Mouse (Mus musculus) heart, embryonic 11.5 days (tissue): ENCODE data around the gene Pyroxd1. TPM values are rescaled to one million over a fixed set of nuclear protein-coding genes. Genes with fewer than 3 reads are reported as not detected.

Source experiments
- ATAC-seq: fragments of 200-750 bp; cut with Nextera tagmentation; replicated peaks from 2 replicates; pipeline ENCODE4 v1.8.0; 2017; ENCODE audit warnings: moderate library complexity; ENCODE audit not compliant: insufficient number of reproducible peaks, low FRiP score, low TSS enrichment
- H3K27ac ChIP-seq: fragments of 300-500 bp; sonication (generic); 2 replicates; pipeline ENCODE4 v1.5.1; 2014; ENCODE audit warnings: mild to moderate bottlenecking, low read depth, low read length
- H3K27me3 ChIP-seq: fragments of 300-500 bp; sonication (generic); 2 replicates; pipeline ENCODE4 v1.6.1; 2014; ENCODE audit warnings: mild to moderate bottlenecking, low read length, mixed read lengths; ENCODE audit not compliant: control insufficient read depth, insufficient read depth
- H3K36me3 ChIP-seq: fragments of 300-500 bp; sonication (generic); 2 replicates; pipeline ENCODE4 v1.6.1; 2014; ENCODE audit warnings: mild to moderate bottlenecking, low read length, moderate library complexity, mixed read lengths; ENCODE audit not compliant: control insufficient read depth, insufficient read depth
- H3K4me1 ChIP-seq: fragments of 300-500 bp; sonication (generic); 2 replicates; pipeline ENCODE4 v1.6.1; 2014; ENCODE audit warnings: low read length; ENCODE audit not compliant: control insufficient read depth, insufficient read depth
- H3K4me2 ChIP-seq: fragments of 300-500 bp; sonication (generic); 2 replicates; pipeline ENCODE4 v1.6.1; 2014; ENCODE audit warnings: mild to moderate bottlenecking, moderate library complexity
- H3K4me3 ChIP-seq: fragments of 300-500 bp; sonication (generic); 2 replicates; pipeline ENCODE4 v1.5.1; 2014; ENCODE audit warnings: low read depth, low read length
- H3K9ac ChIP-seq: fragments of 300-500 bp; sonication (generic); 2 replicates; pipeline ENCODE4 v1.6.1; 2014; ENCODE audit warnings: mild to moderate bottlenecking, low read depth, low read length, moderate library complexity
- H3K9me3 ChIP-seq: fragments of 300-500 bp; sonication (generic); replicated peaks from 2 replicates; pipeline ENCODE4 v1.6.1; 2016; ENCODE audit warnings: low read length; ENCODE audit not compliant: control insufficient read depth
- WGBS: fragments of 180-500 bp; shearing (Covaris S2); extraction: QIAGEN DNeasy Blood & Tissue Kit; methylation state at CpG from one replicate; pipeline ENCODE4 v1.1.7; 2014; ENCODE audit not compliant: insufficient replicate concordance; 5-methylcytosine and 5-hydroxymethylcytosine counted together
- polyA plus RNA-seq: library from polyadenylated mRNA; unstranded; fragments of >200 nt; fragmentation: Nextera tagmentation; extraction: Ambion mirVana; gene quantifications from 2 replicates; pipeline ENCODE4 v1.2.1, GENCODE M21; 2014

The Pyroxd1 gene
- polyA plus RNA-seq, 1 experiment from 2014 or later, result 15.8 TPM

DNA sequence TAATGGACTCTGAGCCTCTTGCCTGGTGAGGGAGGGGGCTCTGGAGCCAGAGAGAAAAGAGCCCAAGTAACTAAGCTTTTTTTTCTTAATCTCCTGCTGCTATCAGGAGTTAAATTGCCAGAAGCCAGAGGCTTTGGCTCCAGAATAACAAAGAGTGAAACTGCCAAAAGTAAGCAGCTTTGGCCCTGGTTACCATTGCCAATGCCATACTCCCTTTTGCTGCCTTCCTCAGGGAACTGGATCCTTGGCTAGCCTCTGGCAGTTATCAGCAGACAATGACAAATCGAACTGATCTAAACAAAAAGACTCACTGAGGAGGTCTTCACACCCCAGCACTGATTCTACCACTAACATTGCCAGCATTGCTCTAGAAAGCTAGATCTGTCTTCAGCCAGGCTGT, 65.7 kb downstream of the Pyroxd1 start:
- Histone ChIP-seq H3K9ac (no peak overlapping the region), H3K4me2 (no peak overlapping the region), H3K4me3 (no peak overlapping the region), H3K27me3 (peaks cover 16% of the 10 kb centered on the region), H3K27ac (no peak overlapping the region), H3K9me3 (no peaks in the 10 kb centered on the region), H3K4me1 (0 out of 2 replicates have a peak, but pooled peaks cover 4% of the 10 kb centered on the region), H3K36me3 (no peaks in the 10 kb centered on the region)
- ATAC-seq, result no peak
- 17% methylated on average over 1 of the region's 1 CpGs for WGBS

Other genes with a start within 250 kb of the Pyroxd1 start
- gene Slco1a6, start 137.1 kb upstream of the Pyroxd1 start, polyA plus RNA-seq, result not detected in 2 replicates
- not detected in 2 replicates for gene Iapp, start 47.2 kb upstream of the Pyroxd1 start, polyA plus RNA-seq
- not detected in 2 replicates for gene Slco1a5, start 22.7 kb upstream of the Pyroxd1 start, polyA plus RNA-seq
- gene Recql, start 41.4 kb downstream of the Pyroxd1 start, polyA plus RNA-seq, result 21.9 and 29.5 TPM in 2 replicates
- gene Golt1b, start 41.6 kb downstream of the Pyroxd1 start, polyA plus RNA-seq, result 93.5 and 97.9 TPM in 2 replicates
- 1.4 TPM in 1 of 2 replicates, not detected in the other for gene Spx, start 67.8 kb downstream of the Pyroxd1 start, polyA plus RNA-seq
- 0.36 TPM in 1 of 2 replicates, not detected in the other for gene Gys2, start 127.5 kb downstream of the Pyroxd1 start, polyA plus RNA-seq
- gene Ldhb, start 162.3 kb downstream of the Pyroxd1 start, polyA plus RNA-seq, result 651 and 686 TPM in 2 replicates
- gene Kcnj8, start 226.0 kb downstream of the Pyroxd1 start, polyA plus RNA-seq, result 2.2 and 3.0 TPM in 2 replicates